Mouse (Mus musculus): Measurements from ENCODE around the gene Ttc25.
"Not testable (repeated sequence)": the region's sequence is repeated elsewhere in the genome, so short reads cannot be mapped to it uniquely, and the experiment has no call there.

Ttc25 gene

GRCm38 (mm10) chr11:100603813-100604212 lies 58.4 kb downstream of the Ttc25 start:
- no peak for DNase-seq (ENCODE audit: low read depth, low spot score)

GRCm38 (mm10) chr11:100604321-100605005 lies 59.1 kb downstream of the Ttc25 start:
- no peak for DNase-seq (ENCODE audit: low read depth, low spot score)

- no peak for DNase-seq (ENCODE audit: low read depth, low spot score)
These were observed 60.0 kb downstream of the Ttc25 start for GRCm38 (mm10) chr11:100605451-100605850.

- DNase-seq (ENCODE audit: low read depth, low spot score): no peak
These were observed 61.7 kb downstream of the Ttc25 start for GRCm38 (mm10) chr11:100607121-100607520.

GRCm38 (mm10) chr11:100608796-100609195 lies 63.4 kb downstream of the Ttc25 start:
- DNase-seq (ENCODE audit: low read depth, low spot score): no peak

- no peak for DNase-seq (ENCODE audit: low read depth, low spot score)
These were observed 64.1 kb downstream of the Ttc25 start for GRCm38 (mm10) chr11:100609355-100609996.

- no peak for DNase-seq (ENCODE audit: low read depth, low spot score)
These were observed 64.7 kb downstream of the Ttc25 start for GRCm38 (mm10) chr11:100609997-100610680.

GRCm38 (mm10) chr11:100611627-100612026 lies 66.2 kb downstream of the Ttc25 start:
- DNase-seq (ENCODE audit: low read depth, low spot score): no peak

GRCm38 (mm10) chr11:100613241-100613640 lies 67.8 kb downstream of the Ttc25 start:
- DNase-seq (ENCODE audit: low read depth, low spot score): no peak

- DNase-seq (ENCODE audit: low read depth, low spot score): no peak
These were observed 70.9 kb downstream of the Ttc25 start for GRCm38 (mm10) chr11:100616332-100616731.

- DNase-seq (ENCODE audit: low read depth, low spot score): not testable (repeated sequence)
These were observed 71.4 kb downstream of the Ttc25 start for GRCm38 (mm10) chr11:100616836-100617235.

- no peak for DNase-seq (ENCODE audit: low read depth, low spot score)
These were observed 72.1 kb downstream of the Ttc25 start for GRCm38 (mm10) chr11:100617480-100617879.

- peak; percentile 30 for DNase-seq (ENCODE audit: low read depth, low spot score)
These were observed 73.5 kb downstream of the Ttc25 start, which contains the start of gene Nkiras2 for GRCm38 (mm10) chr11:100618761-100619484. TSS of gene Nkiras2 (plus strand) at chr11:100619244.

GRCm38 (mm10) chr11:100619485-100619975 lies 74.1 kb downstream of the Ttc25 start:
- peak; percentile 98 for DNase-seq (ENCODE audit: low read depth, low spot score)

- DNase-seq (ENCODE audit: low read depth, low spot score): no peak
These were observed 74.6 kb downstream of the Ttc25 start, which contains the start of gene Dnajc7 for GRCm38 (mm10) chr11:100619982-100620381. TSS of gene Dnajc7 (minus strand) at chr11:100620168.

Measured in brain, embryonic 18.5 days (tissue).